Mouse (Mus musculus) hindbrain, embryonic 11.5 days (tissue): ENCODE measurements around the gene Ifi27l2b. TPM values are rescaled to one million over a fixed set of nuclear protein-coding genes. Genes with fewer than 3 reads are reported as not detected.
"Not testable (repeated sequence)": the region's sequence is repeated elsewhere in the genome, so short reads cannot be mapped to it uniquely, and the experiment has no call there.

ENCODE experiments used
- ATAC-seq: fragments of 200-750 bp; cut with Nextera tagmentation; 2 replicates; pipeline ENCODE4 v1.8.0; 2017; ENCODE audit warnings: mild to moderate bottlenecking, moderate TSS enrichment, moderate library complexity; ENCODE audit not compliant: low FRiP score
- DNase-seq: peaks from one replicate; pipeline ENCODE4 v3.0.0-alpha.2; 2015; ENCODE audit warnings: low spot score
- H3K27ac ChIP-seq: fragments of 300-500 bp; sonication (generic); 2 replicates; pipeline ENCODE4 v1.5.1; 2014; ENCODE audit warnings: mild to moderate bottlenecking, low read depth, low read length
- H3K27me3 ChIP-seq: fragments of 300-500 bp; sonication (generic); 2 replicates; pipeline ENCODE4 v1.6.1; 2014; ENCODE audit warnings: mild to moderate bottlenecking, low read length, moderate library complexity, mixed read lengths; ENCODE audit not compliant: control insufficient read depth, insufficient read depth
- H3K36me3 ChIP-seq: fragments of 300-500 bp; sonication (generic); 2 replicates; pipeline ENCODE4 v1.6.1; 2014; ENCODE audit warnings: mild to moderate bottlenecking, low read length, moderate library complexity, mixed read lengths; ENCODE audit not compliant: control insufficient read depth, insufficient read depth
- H3K4me1 ChIP-seq: fragments of 300-500 bp; sonication (generic); replicated peaks from 2 replicates; pipeline ENCODE4 v1.6.1; 2014; ENCODE audit warnings: low read length, mixed read lengths; ENCODE audit not compliant: control insufficient read depth, insufficient read depth
- H3K4me2 ChIP-seq: fragments of 300-500 bp; sonication (generic); replicated peaks from 2 replicates; pipeline ENCODE4 v1.6.1; 2014; ENCODE audit warnings: mild to moderate bottlenecking, low read depth, low read length
- H3K4me3 ChIP-seq: fragments of 300-500 bp; sonication (generic); 2 replicates; pipeline ENCODE4 v1.5.1; 2014; ENCODE audit warnings: low read depth, low read length
- H3K9ac ChIP-seq: fragments of 300-500 bp; sonication (generic); 2 replicates; pipeline ENCODE4 v1.6.1; 2014; ENCODE audit warnings: low read depth, low read length
- H3K9me3 ChIP-seq: fragments of 300-500 bp; sonication (generic); 2 replicates; pipeline ENCODE4 v1.6.1; 2016; ENCODE audit warnings: low read length; ENCODE audit not compliant: control insufficient read depth
- WGBS: fragments of 180-500 bp; shearing (Covaris S2); extraction: QIAGEN DNeasy Blood & Tissue Kit; methylation state at CpG from one replicate; pipeline ENCODE4 v1.1.7; 2014; 5-methylcytosine and 5-hydroxymethylcytosine counted together
- polyA plus RNA-seq: library from polyadenylated mRNA; unstranded; fragments of >200 nt; fragmentation: Nextera tagmentation; extraction: Ambion mirVana; gene quantifications from 2 replicates; pipeline ENCODE4 v1.2.1, GENCODE M21; 2014

Ifi27l2b gene
- polyA plus RNA-seq, 1 experiment from 2014 or later: not detected

GRCm38 (mm10) chr12:103453361-103453760 lies 3.7 kb downstream of the Ifi27l2b start:
- DNase-seq: no peak
- Histone ChIP-seq H3K27me3 (no peaks in the 10 kb centered on the region), H3K4me2 (no peak overlapping the region), H3K27ac (no peak overlapping the region), H3K4me3 (no peak overlapping the region), H3K36me3 (no peaks in the 10 kb centered on the region), H3K9me3 (no peaks in the 10 kb centered on the region), H3K9ac (no peak overlapping the region), H3K4me1 (no peaks in the 10 kb centered on the region)
- ATAC-seq: no peak

- H3K27ac ChIP-seq: no peak overlapping the region
- no peak overlapping the region for H3K4me2 ChIP-seq
- DNase-seq: no peak
- H3K9ac ChIP-seq: no peak overlapping the region
- no peaks in the 10 kb centered on the region for H3K9me3 ChIP-seq
- no peaks in the 10 kb centered on the region for H3K36me3 ChIP-seq
- no peak overlapping the region for H3K4me3 ChIP-seq
- ATAC-seq: no peak
- 78% methylated on average over 3 of the region's 3 CpGs for WGBS
- no peaks in the 10 kb centered on the region for H3K4me1 ChIP-seq
- no peaks in the 10 kb centered on the region for H3K27me3 ChIP-seq
Measured at GRCm38 (mm10) chr12:103445060-103445459, 12.0 kb downstream of the Ifi27l2b start.

GRCm38 (mm10) chr12:103444261-103444660 lies 12.8 kb downstream of the Ifi27l2b start:
- not testable (repeated sequence) for H3K36me3 ChIP-seq
- 50% methylated on average over 6 of the region's 7 CpGs for WGBS

GRCm38 (mm10) chr12:103443524-103443923 lies 13.5 kb downstream of the Ifi27l2b start, which contains the start of gene Ifi27l2a:
Gene Ifi27l2a, minus strand, starts transcription at chr12:103443680.
- DNase-seq (no peak), ATAC-seq (no peak)
- Histone ChIP-seq H3K36me3 (no peaks in the 10 kb centered on the region), H3K4me1 (no peaks in the 10 kb centered on the region), H3K27me3 (no peaks in the 10 kb centered on the region), H3K9ac (no peak within 1 kb of the TSS), H3K4me2 (no peak within 1 kb of the TSS), H3K4me3 (no peak within 1 kb of the TSS), H3K27ac (no peak within 1 kb of the TSS), H3K9me3 (no peaks in the 10 kb centered on the region)
- WGBS: 52% methylated on average over 3 of the region's 3 CpGs

More at GRCm38 (mm10) chr12:103444261-103444660, 12.8 kb downstream of the Ifi27l2b start:
- not testable (repeated sequence) for H3K27me3 ChIP-seq, H3K27ac ChIP-seq, H3K4me2 ChIP-seq, H3K4me3 ChIP-seq, H3K9me3 ChIP-seq, ATAC-seq, DNase-seq, H3K9ac ChIP-seq, H3K4me1 ChIP-seq

- 83% methylated on average over 1 of the region's 1 CpGs for WGBS
- no peaks in the 10 kb centered on the region for H3K36me3 ChIP-seq
- DNase-seq (no peak), ATAC-seq (no peak)
- no peak overlapping the region for H3K4me3 ChIP-seq
- H3K4me1 ChIP-seq: no peaks in the 10 kb centered on the region
- H3K27me3 ChIP-seq: no peaks in the 10 kb centered on the region
- H3K9ac ChIP-seq: no peak overlapping the region
- H3K4me2 ChIP-seq: no peak overlapping the region
- H3K27ac ChIP-seq: no peak overlapping the region
- no peaks in the 10 kb centered on the region for H3K9me3 ChIP-seq
Measured at GRCm38 (mm10) chr12:103437601-103438000, 19.4 kb downstream of the Ifi27l2b start.

- no peak overlapping the region for H3K4me3 ChIP-seq
- no peak overlapping the region for H3K9ac ChIP-seq
- no peak overlapping the region for H3K27ac ChIP-seq
- DNase-seq: no peak
- H3K9me3 ChIP-seq: no peaks in the 10 kb centered on the region
- no peaks in the 10 kb centered on the region for H3K36me3 ChIP-seq
- H3K27me3 ChIP-seq: no peaks in the 10 kb centered on the region
- no peak for ATAC-seq
- no peaks in the 10 kb centered on the region for H3K4me1 ChIP-seq
- H3K4me2 ChIP-seq: no peak overlapping the region
Measured at GRCm38 (mm10) chr12:103434861-103435260, 22.2 kb downstream of the Ifi27l2b start.

GRCm38 (mm10) chr12:103433986-103434731 lies 22.9 kb downstream of the Ifi27l2b start, which contains the start of gene Ifi27:
Gene Ifi27, plus strand, starts transcription at chr12:103434211.
- H3K9me3 ChIP-seq: no peaks in the 10 kb centered on the region
- DNase-seq (no peak), ATAC-seq (no peak)
- H3K4me2 ChIP-seq: no peak within 1 kb of the TSS
- H3K4me3 ChIP-seq: no peak within 1 kb of the TSS
- WGBS: 77% methylated on average over 8 of the region's 8 CpGs
- H3K27me3 ChIP-seq: no peaks in the 10 kb centered on the region
- H3K9ac ChIP-seq: no peak within 1 kb of the TSS
- no peaks in the 10 kb centered on the region for H3K4me1 ChIP-seq
- no peaks in the 10 kb centered on the region for H3K36me3 ChIP-seq
- H3K27ac ChIP-seq: no peak within 1 kb of the TSS

- no peaks in the 10 kb centered on the region for H3K9me3 ChIP-seq
- no peak overlapping the region for H3K4me2 ChIP-seq
- whole genome bisulfite sequencing: 93% methylated on average over 2 of the region's 2 CpGs
- H3K27ac ChIP-seq: no peak overlapping the region
- no peaks in the 10 kb centered on the region for H3K36me3 ChIP-seq
- H3K27me3 ChIP-seq: no peaks in the 10 kb centered on the region
- ATAC-seq: no peak
- no peak overlapping the region for H3K4me3 ChIP-seq
- no peak overlapping the region for H3K9ac ChIP-seq
- no peaks in the 10 kb centered on the region for H3K4me1 ChIP-seq
- DNase-seq: no peak
Measured at GRCm38 (mm10) chr12:103433430-103433829, 23.6 kb downstream of the Ifi27l2b start.

GRCm38 (mm10) chr12:103426710-103427109 lies 30.3 kb downstream of the Ifi27l2b start:
- Histone ChIP-seq H3K27ac (no peak overlapping the region), H3K9me3 (no peaks in the 10 kb centered on the region), H3K9ac (no peak overlapping the region), H3K4me1 (no peaks in the 10 kb centered on the region), H3K36me3 (no peaks in the 10 kb centered on the region), H3K4me2 (no peak overlapping the region), H3K27me3 (no peaks in the 10 kb centered on the region), H3K4me3 (no peak overlapping the region)
- DNase-seq (no peak), ATAC-seq (no peak)
- WGBS: 88% methylated on average over 7 of the region's 7 CpGs
